Mouse (Mus musculus): Measurements from ENCODE around the gene Hacd2.

Gene Hacd2

DNA sequence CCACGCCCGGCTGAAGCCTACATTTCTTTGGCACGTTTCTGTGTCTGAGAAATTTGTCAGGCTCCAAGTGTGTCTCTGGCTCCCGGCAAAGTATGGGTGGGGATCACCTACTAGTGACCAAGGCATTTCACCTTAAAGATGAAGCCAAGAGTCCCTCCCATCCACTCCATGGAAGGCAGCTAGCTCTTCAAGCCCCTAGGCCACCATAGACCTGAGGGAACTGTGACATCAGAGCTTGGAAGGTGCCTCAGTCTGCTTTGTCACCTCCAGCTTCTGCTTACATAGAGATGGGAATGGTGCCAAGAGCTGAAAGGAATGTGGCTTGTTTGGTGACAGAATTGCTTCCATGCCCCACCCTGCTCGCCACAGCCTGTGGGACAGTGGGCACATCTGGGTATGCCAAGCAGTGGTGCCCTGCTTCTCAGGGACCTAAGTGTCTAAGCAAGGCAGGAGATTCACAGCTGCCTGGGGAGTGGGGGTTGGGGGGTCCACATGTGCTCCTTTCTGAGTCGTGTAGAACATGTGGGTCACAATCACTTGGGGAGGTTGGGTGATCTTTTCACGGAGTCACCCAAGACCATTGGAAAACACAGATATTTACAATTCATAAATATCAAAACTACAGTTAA is 94.2 kb downstream of the Hacd2 start:
- no peak for DNase-seq (ENCODE audit: low spot score in 2 of 2)

DNA sequence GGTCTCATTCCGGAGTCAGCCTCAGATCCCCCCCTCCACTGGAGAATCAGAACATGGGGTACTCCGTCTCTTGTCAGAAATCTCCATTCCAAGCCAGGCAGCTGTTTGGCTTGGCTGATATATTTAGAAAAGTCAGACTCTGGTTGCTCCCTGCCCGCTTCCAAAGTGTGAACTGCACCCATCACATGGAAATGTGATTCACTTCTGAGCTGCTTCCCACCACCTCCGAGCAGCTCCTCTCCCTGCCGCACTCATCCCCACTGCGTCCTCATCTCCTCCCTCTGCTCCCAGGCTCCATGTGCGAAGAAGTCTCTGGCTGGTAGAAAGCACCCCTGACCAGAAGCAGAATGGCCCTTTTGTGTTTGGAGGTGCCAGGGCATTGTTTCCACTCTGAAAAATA is 95.2 kb downstream of the Hacd2 start:
- no peak for DNase-seq (ENCODE audit: low spot score in 2 of 2)

DNA sequence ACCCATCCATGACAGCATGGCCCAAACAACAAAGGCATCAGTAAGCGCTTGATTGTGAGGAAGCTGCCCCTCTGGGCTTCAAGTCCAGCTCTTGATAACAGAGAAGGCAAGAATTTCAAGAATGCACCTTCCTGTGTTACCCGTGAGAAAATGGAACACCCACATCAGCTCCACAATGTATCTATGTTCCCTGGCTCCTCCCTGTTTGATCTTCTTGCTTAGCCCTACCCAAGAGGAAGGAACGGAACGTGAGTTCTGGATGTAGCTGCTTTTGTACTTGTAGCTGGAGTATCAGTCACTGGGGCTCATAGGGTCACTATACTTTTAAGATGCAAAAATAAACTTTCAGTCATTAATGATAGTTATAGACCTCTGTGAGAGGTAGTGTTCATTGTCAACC is 98.4 kb downstream of the Hacd2 start:
- DNase-seq (ENCODE audit: low spot score in 2 of 2) = no peak

DNA sequence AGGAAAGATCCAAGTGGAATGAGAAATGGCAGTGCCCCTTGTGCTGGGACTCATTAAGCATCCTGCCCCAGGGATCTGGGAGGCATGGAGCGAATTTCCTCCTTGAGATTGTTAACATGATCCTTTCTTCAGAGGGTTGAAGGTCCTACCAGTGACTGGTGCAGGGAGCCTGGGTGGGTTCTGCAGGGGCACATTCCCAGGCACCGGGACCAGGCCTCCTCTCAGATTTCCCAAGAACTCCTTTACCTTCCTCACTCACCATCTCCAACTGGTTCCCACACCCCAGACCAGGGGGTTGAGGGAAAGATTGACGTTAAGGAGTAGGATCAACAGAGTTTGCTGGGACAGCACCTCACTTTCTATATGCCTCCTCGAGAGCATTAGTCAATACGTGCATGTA is 105.0 kb downstream of the Hacd2 start:
- no peak for DNase-seq (ENCODE audit: low spot score in 2 of 2)

DNA sequence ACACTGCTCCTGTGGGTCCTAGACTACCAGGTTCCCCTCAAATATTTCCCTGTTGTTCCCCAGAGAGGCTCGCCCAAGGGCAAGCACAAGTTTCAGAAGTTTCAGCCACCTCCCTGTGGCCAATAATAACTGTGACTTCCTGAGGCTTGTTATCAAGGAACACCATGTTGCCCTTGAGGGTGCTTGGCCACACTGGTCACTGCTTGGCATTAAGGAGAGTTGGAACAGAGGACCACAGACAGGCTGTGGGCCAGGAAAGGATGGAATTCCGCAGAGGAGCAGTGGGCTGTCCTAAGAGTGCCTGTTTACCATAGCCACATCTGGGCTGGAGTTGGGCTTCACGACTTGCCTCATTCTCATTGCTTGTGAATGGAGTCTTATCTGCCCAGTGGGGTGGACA is 107.9 kb downstream of the Hacd2 start:
- DNase-seq (ENCODE audit: low spot score in 2 of 2) = no peak

DNA sequence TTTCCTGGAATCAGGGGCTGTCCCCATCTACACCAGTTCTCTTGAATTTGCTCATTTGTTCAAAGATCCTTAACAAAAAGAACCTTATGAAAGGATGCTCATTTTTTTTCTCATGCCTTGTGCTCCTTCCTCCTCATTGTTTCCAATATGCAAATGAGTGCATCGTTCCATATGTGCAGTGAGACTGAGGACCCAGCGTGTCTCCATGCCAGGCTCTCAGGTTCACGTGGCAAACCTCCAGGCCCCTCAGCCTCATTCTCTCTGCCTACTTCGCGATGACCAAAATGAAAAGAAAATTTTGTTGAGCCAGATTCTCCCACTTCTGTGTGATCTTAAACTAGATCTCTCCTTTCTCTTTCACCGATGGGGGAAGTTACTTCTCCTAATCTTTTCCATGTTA is 117.2 kb downstream of the Hacd2 start:
- DNase-seq (ENCODE audit: low spot score in 2 of 2) = no peak

DNA sequence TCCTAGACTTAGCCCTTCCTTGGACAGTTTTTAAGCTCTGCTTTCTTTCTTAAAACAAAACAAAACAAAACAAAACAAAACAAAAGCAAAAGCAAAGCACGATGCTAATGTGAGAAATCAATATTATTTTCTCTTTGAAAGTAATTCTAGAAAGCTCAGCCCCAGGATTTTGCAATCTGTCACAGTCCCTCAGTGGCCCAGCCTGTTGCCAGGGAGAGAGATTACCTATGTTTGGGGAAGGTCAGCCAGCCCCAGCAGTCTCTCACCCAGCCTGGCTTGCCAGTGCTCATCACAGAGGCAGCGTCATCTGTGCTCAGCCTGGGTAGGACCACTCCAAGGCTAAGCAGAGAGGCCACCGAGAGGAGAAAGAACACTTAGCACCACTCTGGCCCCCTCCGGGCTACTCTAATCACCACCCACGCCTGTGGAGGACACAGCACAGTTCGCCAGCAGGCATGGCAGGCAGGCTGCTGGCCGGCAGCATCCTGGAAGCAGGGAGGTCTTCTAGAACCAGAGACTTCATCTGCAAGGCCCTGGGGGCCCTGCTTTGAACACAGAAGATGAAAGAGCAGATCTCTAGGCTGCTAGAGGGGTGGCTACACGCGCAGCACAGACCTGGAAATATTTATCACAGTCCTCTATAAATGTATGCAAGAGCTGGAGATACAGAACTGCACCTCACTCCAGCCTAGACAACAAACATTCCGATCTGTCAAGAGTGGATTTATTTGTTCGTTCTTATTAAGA is 117.8 kb downstream of the Hacd2 start:
- no peak for DNase-seq (ENCODE audit: low spot score in 2 of 2)

DNA sequence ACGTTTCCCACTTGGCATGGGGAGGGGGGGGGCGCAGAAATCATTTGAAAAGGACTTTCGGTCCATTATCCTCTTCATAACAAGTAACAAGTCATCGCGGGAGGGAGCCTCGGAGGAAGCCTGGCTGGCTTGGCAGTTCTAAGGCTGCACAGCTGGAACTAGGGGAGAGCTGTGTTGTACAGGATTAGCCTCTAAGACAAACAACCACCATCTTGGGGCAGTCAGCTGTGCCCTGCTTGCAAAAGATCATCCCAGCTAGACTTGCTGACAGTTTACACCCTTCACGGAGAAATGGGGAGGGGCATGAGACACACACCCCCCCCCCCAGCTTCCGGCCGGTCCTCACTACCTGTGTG is 118.4 kb downstream of the Hacd2 start:
- DNase-seq (ENCODE audit: low spot score in 2 of 2) = no peak

DNA sequence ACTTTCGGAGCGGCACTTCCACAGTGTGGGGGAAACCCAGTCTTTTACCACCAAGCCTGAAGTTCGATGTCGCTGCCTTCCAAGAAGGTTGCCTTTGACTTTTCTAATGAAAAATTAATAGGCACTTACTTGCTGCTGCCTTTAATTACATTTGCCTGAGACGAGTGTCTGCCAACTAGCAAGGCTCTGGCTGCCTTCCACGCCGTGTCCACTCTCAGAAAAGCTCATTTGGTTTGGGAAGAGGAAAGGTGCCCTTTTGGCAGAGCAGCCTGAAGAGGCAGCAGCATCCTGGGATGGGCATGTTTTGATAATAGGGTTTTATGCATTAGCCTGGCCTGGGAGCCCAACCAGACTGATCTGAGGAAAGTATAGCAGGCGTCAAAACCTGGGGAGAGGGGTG is 119.6 kb downstream of the Hacd2 start:
- DNase-seq (ENCODE audit: low spot score in 2 of 2) = no peak

DNA sequence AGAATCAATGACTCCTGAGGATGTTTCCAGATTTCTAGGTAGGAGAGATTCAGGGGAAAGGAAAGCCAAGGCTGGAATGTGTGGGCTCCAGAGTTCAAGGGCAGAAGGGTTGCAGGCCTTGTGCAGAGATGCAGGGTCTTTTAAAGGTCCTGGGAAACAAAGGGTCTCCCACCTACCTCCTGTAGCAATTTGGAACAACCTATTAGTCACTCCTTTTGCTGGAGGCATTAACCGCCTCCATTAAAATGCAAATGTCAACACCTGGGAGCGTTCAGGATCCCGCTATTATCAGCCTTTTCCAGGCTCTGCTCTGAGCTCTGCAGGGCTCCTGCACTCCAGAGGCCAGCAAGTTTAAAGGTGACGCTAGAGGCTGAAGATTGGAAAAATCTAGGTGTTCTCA is 123.9 kb downstream of the Hacd2 start:
- DNase-seq (ENCODE audit: low spot score in 2 of 2) = no peak

DNA sequence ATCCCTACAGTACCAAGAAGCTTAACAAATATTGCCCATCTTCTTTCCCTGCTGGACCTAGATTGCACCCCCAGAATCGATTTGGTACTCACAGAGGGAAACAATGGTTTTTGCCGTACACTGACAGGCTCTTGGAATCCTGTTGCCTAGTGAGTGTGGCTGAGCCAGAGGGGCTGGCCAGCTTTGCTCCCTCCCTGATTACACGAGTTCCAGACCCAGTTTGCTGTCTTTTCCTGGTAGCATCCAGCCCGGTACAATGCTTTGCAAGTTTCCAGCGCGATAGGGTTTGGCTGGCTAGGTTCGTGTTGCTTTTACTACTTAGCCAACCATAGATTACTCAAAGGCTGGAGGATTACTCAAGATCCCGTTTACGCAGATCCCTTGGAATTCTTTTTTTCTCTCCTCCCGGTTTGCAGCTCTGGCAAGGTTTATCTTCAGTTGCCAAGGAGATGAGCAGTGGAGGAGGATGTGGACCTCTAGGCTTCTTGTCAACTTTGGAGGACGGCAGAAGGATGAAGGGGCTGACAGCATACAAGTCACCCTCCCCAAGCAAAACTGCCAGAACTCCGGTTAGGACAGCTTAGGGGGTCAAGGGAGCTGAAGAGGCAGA is 131.0 kb downstream of the Hacd2 start:
- DNase-seq (ENCODE audit: low spot score in 2 of 2) = no peak

DNA sequence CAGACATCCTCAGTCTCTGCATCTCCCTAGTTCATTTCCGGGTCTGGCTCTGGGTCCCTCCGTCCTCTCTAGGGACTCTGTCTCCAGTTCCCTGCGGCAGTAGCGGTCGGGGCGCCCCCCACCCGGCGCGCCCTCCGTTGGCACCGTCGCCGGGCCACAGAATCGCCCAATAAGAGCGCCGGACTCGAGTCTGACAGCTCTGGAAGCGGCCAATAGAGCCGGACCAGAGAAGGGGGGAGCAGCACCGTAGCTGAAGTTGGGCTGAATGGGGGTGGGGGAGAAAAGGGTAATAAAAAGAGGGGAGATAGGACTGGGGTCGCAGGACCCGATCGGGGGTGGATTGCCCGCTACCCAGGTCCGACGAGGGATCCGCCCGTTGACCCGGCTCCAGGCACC is 132.0 kb downstream of the Hacd2 start:
- DNase-seq (ENCODE audit: low spot score in 2 of 2) = no peak

DNA sequence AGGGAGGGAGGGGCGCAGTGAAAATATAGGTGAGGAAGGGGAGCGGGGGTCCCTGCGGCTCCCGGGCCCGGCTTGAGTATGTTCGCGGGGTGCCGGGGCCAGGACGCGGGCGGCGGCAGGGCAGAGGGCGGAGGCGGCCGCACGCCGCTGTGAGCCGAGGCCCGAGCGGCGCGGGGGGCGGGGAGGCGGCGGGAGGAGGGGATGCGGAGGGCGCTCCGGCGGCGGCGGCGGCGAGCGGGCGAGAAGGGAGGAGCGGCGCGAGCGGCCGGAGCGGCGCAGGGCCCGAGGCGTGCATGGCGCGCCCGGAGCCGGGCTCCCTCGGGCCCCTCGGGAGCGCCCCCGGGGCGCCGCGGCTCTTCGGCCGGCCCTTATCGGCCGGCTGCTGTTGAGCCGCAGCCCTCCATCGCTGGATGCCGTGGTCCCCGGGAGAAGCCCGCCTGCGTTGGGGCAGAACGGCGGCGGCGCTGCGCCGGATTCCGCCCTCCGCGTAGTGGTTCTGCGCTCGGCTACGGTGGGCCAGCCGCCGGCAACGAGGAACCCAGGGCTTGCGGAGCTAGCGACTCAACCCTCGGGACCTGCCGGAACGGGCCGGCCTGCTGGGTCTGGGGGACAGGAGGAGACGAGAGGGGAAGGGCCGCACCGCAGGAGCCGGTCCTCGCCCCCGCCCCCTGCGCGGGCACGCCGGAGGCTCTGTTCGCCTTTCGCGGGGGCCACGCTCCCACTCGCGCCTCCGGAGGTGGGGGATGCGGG is 132.6 kb downstream of the Hacd2 start, which contains the start of gene Adcy5:
Adcy5 (plus strand) TSS at position 237 of the 750 bp plus-strand sequence.
- DNase-seq (ENCODE audit: low spot score in 2 of 2) = no peak

DNA sequence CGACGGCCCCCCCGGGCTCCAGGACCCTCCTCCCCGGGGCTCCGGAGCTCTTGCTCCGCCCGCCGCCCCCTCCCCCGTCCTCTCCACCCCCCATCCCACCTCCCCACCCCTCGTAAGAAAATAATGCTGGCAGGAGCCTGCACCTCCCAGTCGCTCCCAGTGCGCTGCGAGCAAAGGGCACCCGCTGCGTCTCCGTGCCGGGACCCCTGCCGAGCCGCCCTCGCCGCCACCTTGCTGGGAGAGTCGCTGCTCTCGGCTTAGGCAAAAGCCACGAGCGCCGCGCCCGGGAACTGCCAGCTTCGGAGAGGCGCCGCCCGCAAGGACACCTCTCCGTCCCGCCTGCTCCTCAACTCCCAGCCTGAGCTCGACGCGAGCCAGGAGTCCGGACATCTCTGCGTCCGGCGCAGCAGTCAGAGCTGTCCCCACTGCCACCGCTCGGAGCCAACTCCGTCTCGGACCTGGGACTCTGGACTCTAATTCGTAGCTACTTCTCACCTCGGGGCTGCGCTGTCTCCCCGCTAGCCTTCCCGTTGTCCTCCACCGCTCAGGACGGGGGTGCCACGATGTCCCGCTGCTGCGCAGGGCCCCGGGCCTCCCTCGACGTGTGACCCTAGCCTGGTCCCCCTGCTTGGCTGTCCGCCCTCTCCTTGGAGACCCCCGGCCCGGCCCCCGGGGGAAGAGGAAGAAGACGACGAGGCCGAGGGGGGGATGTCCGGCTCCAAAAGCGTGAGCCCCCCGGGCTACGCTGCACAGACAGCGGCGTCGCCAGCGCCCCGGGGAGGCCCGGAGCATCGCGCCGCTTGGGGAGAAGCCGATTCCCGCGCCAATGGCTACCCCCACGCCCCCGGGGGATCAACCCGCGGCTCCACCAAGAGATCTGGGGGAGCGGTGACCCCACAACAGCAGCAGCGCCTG is 133.4 kb downstream of the Hacd2 start:
- peak in 1 of 2 experiments; percentile 29 for DNase-seq (ENCODE audit: low spot score in 2 of 2)

DNA sequence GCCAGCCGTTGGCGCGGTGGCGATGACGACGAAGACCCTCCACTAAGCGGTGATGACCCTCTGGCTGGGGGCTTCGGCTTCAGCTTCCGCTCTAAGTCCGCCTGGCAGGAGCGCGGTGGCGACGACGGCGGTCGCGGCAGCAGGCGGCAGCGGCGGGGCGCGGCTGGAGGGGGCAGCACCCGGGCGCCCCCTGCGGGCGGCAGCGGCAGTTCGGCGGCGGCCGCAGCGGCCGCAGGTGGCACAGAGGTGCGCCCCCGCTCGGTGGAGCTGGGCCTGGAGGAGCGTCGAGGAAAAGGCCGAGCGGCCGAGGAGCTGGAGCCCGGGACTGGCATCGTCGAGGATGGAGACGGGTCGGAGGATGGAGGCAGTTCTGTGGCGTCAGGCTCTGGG is 134.1 kb downstream of the Hacd2 start:
- DNase-seq (ENCODE audit: low spot score in 2 of 2) = peak in 1 of 2 experiments; percentile 58

DNA sequence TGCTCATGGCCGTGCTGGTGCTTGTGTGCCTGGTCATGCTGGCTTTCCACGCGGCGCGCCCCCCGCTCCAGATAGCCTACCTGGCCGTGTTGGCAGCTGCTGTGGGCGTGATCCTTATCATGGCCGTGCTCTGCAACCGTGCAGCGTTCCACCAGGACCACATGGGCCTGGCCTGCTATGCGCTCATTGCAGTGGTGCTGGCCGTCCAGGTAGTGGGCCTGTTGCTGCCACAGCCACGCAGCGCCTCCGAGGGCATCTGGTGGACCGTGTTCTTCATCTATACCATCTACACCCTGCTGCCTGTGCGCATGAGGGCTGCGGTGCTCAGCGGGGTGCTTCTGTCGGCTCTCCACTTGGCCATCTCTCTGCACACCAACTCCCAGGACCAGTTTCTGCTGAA is 134.6 kb downstream of the Hacd2 start:
- DNase-seq (ENCODE audit: low spot score in 2 of 2) = no peak

All from spleen, postnatal 10 days (tissue).